Mouse (Mus musculus) MEL (cell line): ENCODE data around the gene Tppp3. TPM values are rescaled to one million over a fixed set of nuclear protein-coding genes. Genes with fewer than 3 reads are reported as not detected.

Source experiments
- DNase-seq: peaks from one replicate; pipeline ENCODE4 v3.0.0; 2011; ENCODE audit warnings: low read depth, low spot score
- H3K27ac ChIP-seq: 2 replicates; pipeline ENCODE4 v1.5.1; 2012; ENCODE audit warnings: low read depth, mild to moderate bottlenecking, control low read depth, low read length, moderate library complexity; ENCODE audit not compliant: control insufficient read depth
- H3K27me3 ChIP-seq, 2 experiments: fragments of 150-350 bp in 1 of 2; sonication (generic) in 1 of 2; 2 replicates each; pipeline ENCODE4 v1.6.1; 2012; ENCODE audit warnings: low read length in 2 of 2, mild to moderate bottlenecking in 2 of 2, improper control_type of control experiment in 1 of 2, moderate library complexity in 1 of 2; ENCODE audit not compliant: insufficient read depth in 2 of 2, control insufficient read depth in 1 of 2
- H3K36me3 ChIP-seq, 2 experiments: 2 replicates each; pipeline ENCODE4 v1.6.1; 2012 to 2014; ENCODE audit warnings: low read length in 2 of 2, improper control_type of control experiment in 1 of 2, inconsistent platforms in 1 of 2, mild to moderate bottlenecking in 1 of 2; ENCODE audit not compliant: insufficient read depth in 2 of 2, control insufficient read depth in 1 of 2
- H3K4me1 ChIP-seq, 2 experiments: fragments of 150-350 bp in 1 of 2; sonication (generic) in 1 of 2; 2 replicates each; pipeline ENCODE4 v1.6.1; 2012; ENCODE audit warnings: low read length in 2 of 2, improper control_type of control experiment in 1 of 2, mild to moderate bottlenecking in 1 of 2; ENCODE audit not compliant: insufficient read depth in 2 of 2, control insufficient read depth in 1 of 2
- H3K4me3 ChIP-seq, 2 experiments: fragments of 150-350 bp in 1 of 2; sonication (generic) in 1 of 2; 2 replicates each; pipeline ENCODE4 v1.5.1; 2012; ENCODE audit warnings: low read depth in 2 of 2, low read length in 2 of 2, mild to moderate bottlenecking in 2 of 2, moderate library complexity in 2 of 2, control low read depth in 1 of 2, improper control_type of control experiment in 1 of 2; ENCODE audit not compliant: control insufficient read depth in 1 of 2, insufficient read depth in 1 of 2
- H3K79me2 ChIP-seq: 2 replicates; pipeline ENCODE4 v1.6.1; 2012; ENCODE audit warnings: mild to moderate bottlenecking, low read length, moderate library complexity; ENCODE audit not compliant: control insufficient read depth, poor library complexity, insufficient read depth
- H3K9ac ChIP-seq: 2 replicates; pipeline ENCODE4 v1.6.1; 2012; ENCODE audit warnings: low read depth, mild to moderate bottlenecking, control low read depth, low read length, moderate library complexity; ENCODE audit not compliant: control insufficient read depth, poor library complexity, severe bottlenecking
- H3K9me3 ChIP-seq: fragments of 150-350 bp; sonication (generic); replicated peaks from 2 replicates; pipeline ENCODE4 v1.6.1; 2012; ENCODE audit warnings: mild to moderate bottlenecking, low read length, improper control_type of control experiment, moderate library complexity; ENCODE audit not compliant: insufficient read depth
- BHLHE40 ChIP-seq: IDR thresholded peaks from 2 replicates; pipeline ENCODE4 v1.6.1; 2012; ENCODE audit warnings: low read depth, mild to moderate bottlenecking, inconsistent platforms, low read length, improper control_type of control experiment, borderline replicate concordance
- CHD1 ChIP-seq: IDR thresholded peaks from 2 replicates; pipeline ENCODE4 v1.6.1; 2012; ENCODE audit warnings: low read depth, mild to moderate bottlenecking, inconsistent platforms, low read length, improper control_type of control experiment
- CHD2 ChIP-seq: IDR thresholded peaks from 2 replicates; pipeline ENCODE4 v1.6.1; 2011; ENCODE audit warnings: low read length, improper control_type of control experiment
- CTCF ChIP-seq, 3 experiments: IDR thresholded peaks in 2 of 3; conservative IDR thresholded peaks in 1 of 3; 2 replicates each; pipeline ENCODE4 v1.5.1; 2011 to 2012; ENCODE audit warnings: low read length in 3 of 3, low read depth in 2 of 3, mild to moderate bottlenecking in 2 of 3, improper control_type of control experiment in 1 of 3, inconsistent platforms in 1 of 3, mixed read lengths in 1 of 3, moderate library complexity in 1 of 3; ENCODE audit not compliant: control insufficient read depth in 1 of 3, insufficient read depth in 1 of 3, poor library complexity in 1 of 3, severe bottlenecking in 1 of 3
- ELF1 ChIP-seq: IDR thresholded peaks from 2 replicates; pipeline ENCODE4 v1.6.1; 2014; ENCODE audit warnings: low read depth, mild to moderate bottlenecking, inconsistent platforms, low read length, improper control_type of control experiment, moderate library complexity
- EP300 ChIP-seq, 2 experiments: IDR thresholded peaks; 2 replicates each; pipeline ENCODE4 v1.6.1; 2011; ENCODE audit warnings: improper control_type of control experiment in 2 of 2, low read length in 2 of 2, low read depth in 1 of 2, mild to moderate bottlenecking in 1 of 2
- ETS1 ChIP-seq: IDR thresholded peaks from 2 replicates; pipeline ENCODE4 v1.6.1; 2012; ENCODE audit warnings: low read depth, mild to moderate bottlenecking, inconsistent platforms, low read length, improper control_type of control experiment, moderate library complexity
- GABPA ChIP-seq: IDR thresholded peaks from 2 replicates; pipeline ENCODE4 v1.6.1; 2012; ENCODE audit warnings: low read depth, mild to moderate bottlenecking, inconsistent platforms, low read length, improper control_type of control experiment, moderate library complexity
- HCFC1 ChIP-seq: IDR thresholded peaks from 2 replicates; pipeline ENCODE4 v1.6.1; 2012; ENCODE audit warnings: low read depth, mild to moderate bottlenecking, inconsistent platforms, low read length, improper control_type of control experiment, moderate library complexity
- JUND ChIP-seq: IDR thresholded peaks from 2 replicates; pipeline ENCODE4 v1.6.1; 2011; ENCODE audit warnings: low read depth, mild to moderate bottlenecking, improper control_type of control experiment, low read length
- MAX ChIP-seq: IDR thresholded peaks from 2 replicates; pipeline ENCODE4 v1.6.1; 2011; ENCODE audit warnings: low read length, improper control_type of control experiment
- MEF2A ChIP-seq: IDR thresholded peaks from 2 replicates; pipeline ENCODE4 v1.6.1; 2014; ENCODE audit warnings: low read depth, mild to moderate bottlenecking, inconsistent platforms, low read length, improper control_type of control experiment; ENCODE audit not compliant: poor library complexity, insufficient replicate concordance, severe bottlenecking; ENCODE audit errors: extremely low read depth
- MXI1 ChIP-seq: IDR thresholded peaks from 2 replicates; pipeline ENCODE4 v1.6.1; 2011; ENCODE audit warnings: mild to moderate bottlenecking, low read depth, low read length, improper control_type of control experiment
- MYB ChIP-seq: IDR thresholded peaks from 2 replicates; pipeline ENCODE4 v1.6.1; 2011; ENCODE audit warnings: mild to moderate bottlenecking, low read depth, low read length, improper control_type of control experiment
- MYC ChIP-seq: IDR thresholded peaks from 2 replicates; pipeline ENCODE4 v1.6.1; 2011; ENCODE audit warnings: low read depth, mild to moderate bottlenecking, low read length, improper control_type of control experiment, moderate library complexity
- NELFE ChIP-seq: IDR thresholded peaks from 2 replicates; pipeline ENCODE4 v1.6.1; 2011; ENCODE audit warnings: low read depth, low read length, improper control_type of control experiment
- POLR2A ChIP-seq, 2 experiments: IDR thresholded peaks; 2 replicates each; pipeline ENCODE4 v1.6.1; 2011 to 2012; ENCODE audit warnings: low read length in 2 of 2, mild to moderate bottlenecking in 2 of 2, control low read depth in 1 of 2, improper control_type of control experiment in 1 of 2, low read depth in 1 of 2, moderate library complexity in 1 of 2; ENCODE audit not compliant: control insufficient read depth in 1 of 2, insufficient read depth in 1 of 2, poor library complexity in 1 of 2
- SIN3A ChIP-seq: IDR thresholded peaks from 2 replicates; pipeline ENCODE4 v1.6.1; 2012; ENCODE audit warnings: low read length, improper control_type of control experiment, inconsistent platforms
- TBP ChIP-seq: IDR thresholded peaks from 2 replicates; pipeline ENCODE4 v1.8.0; 2011; ENCODE audit warnings: low read depth, low read length, improper control_type of control experiment
- TCF12 ChIP-seq: IDR thresholded peaks from 2 replicates; pipeline ENCODE4 v1.6.1; 2014; ENCODE audit warnings: low read depth, mild to moderate bottlenecking, inconsistent platforms, low read length, improper control_type of control experiment, moderate library complexity
- USF1 ChIP-seq: IDR thresholded peaks from 2 replicates; pipeline ENCODE4 v1.6.1; 2014; ENCODE audit warnings: low read depth, mild to moderate bottlenecking, inconsistent platforms, low read length, improper control_type of control experiment, moderate library complexity
- USF2 ChIP-seq, 2 experiments: IDR thresholded peaks; 2 replicates each; pipeline ENCODE4 v1.6.1; 2011 to 2012; ENCODE audit warnings: improper control_type of control experiment in 2 of 2, low read length in 2 of 2, borderline replicate concordance in 1 of 2, inconsistent platforms in 1 of 2, low read depth in 1 of 2, mild to moderate bottlenecking in 1 of 2; ENCODE audit not compliant: insufficient read depth in 1 of 2
- ZKSCAN1 ChIP-seq: IDR thresholded peaks from 2 replicates; pipeline ENCODE4 v1.6.1; 2012; ENCODE audit warnings: low read depth, mild to moderate bottlenecking, inconsistent platforms, low read length, improper control_type of control experiment, moderate library complexity
- ZMIZ1 ChIP-seq: IDR thresholded peaks from 2 replicates; pipeline ENCODE4 v1.6.1; 2012; ENCODE audit warnings: low read depth, mild to moderate bottlenecking, inconsistent platforms, low read length, improper control_type of control experiment, moderate library complexity
- ZNF384 ChIP-seq: IDR thresholded peaks from 2 replicates; pipeline ENCODE4 v1.6.1; 2012; ENCODE audit warnings: low read depth, mild to moderate bottlenecking, inconsistent platforms, low read length, improper control_type of control experiment
- polyA plus RNA-seq, 2 experiments: library from polyadenylated mRNA; stranded (reverse) in 1 of 2; unstranded in 1 of 2; fragments of >175 nt in 1 of 2; fragments of >200 nt in 1 of 2; gene quantifications; 2 replicates each; pipeline versions ENCODE4 v1.2.1 to v1.2.4; 2012; ENCODE audit warnings: low replicate concordance in 2 of 2, low read depth in 1 of 2; ENCODE audit not compliant: insufficient read length in 2 of 2, insufficient read depth in 1 of 2, missing spikeins in 1 of 2
- total RNA-seq: library from RNA; depleted of rRNA; stranded (reverse); fragments of 300-350 nt; gene quantifications from 2 replicates; pipeline ENCODE4 v1.2.3, GENCODE M21; 2012

Gene Tppp3
- total and polyA plus RNA-seq, 3 experiments = 0.81 to 1.7 TPM; not detected in 1

GRCm38 (mm10) chr8:105499787-105500186, 28.5 kb upstream of the Tppp3 start:
- Histone ChIP-seq H3K9ac (peak overlapping the region; percentile 57), H3K79me2 (peaks cover 4% of the 10 kb centered on the region), H3K27me3 (no peaks in the 10 kb centered on the region), H3K4me3 (peak overlapping the region; percentile 59 to 89), H3K4me1 (peaks cover 4 to 14% of the 10 kb centered on the region in 2 experiments; a peak in 3 of 4 replicates), H3K36me3 (peaks cover 0 to 12% of the 10 kb centered on the region in 2 experiments; a peak in 2 of 4 replicates), H3K9me3 (no peaks in the 10 kb centered on the region), H3K27ac (peak overlapping the region; percentile 16)
- TF ChIP-seq BHLHE40 = 0 out of 2 replicates have a peak, but pooled peaks have one; percentile 8
- TF ChIP-seq USF2 (IDR thresholded peaks at IDR 0.05; ENCODE audit: borderline replicate concordance in 1 of 2, insufficient read depth in 1 of 2, low read depth in 1 of 2, low read length in 2 of 2) = no peak
- no peak for TF ChIP-seq CHD2
- peak; percentile 46 for TF ChIP-seq ZNF384
- TF ChIP-seq USF1 = no peak; the same call in 1 of the 2 replicates
- TF ChIP-seq MAX = peak; percentile 69; the same call in 1 of the 2 replicates
- TF ChIP-seq TCF12 = 0 out of 2 replicates have a peak, but pooled peaks have one; percentile 26
- TF ChIP-seq MYB = no peak
- peak; percentile 63 to 65 for TF ChIP-seq POLR2A (IDR thresholded peaks at IDR 0.05; ENCODE audit: control insufficient read depth in 1 of 2, insufficient read depth in 1 of 2, low read depth in 1 of 2, low read length in 2 of 2, poor library complexity in 1 of 2)
- peak; percentile 65; the same call in 1 of the 2 replicates for TF ChIP-seq ZMIZ1
- no peak; the same call in none of the 2 replicates for TF ChIP-seq ETS1
- TF ChIP-seq JUND = peak; percentile 42; the same call in 1 of the 2 replicates
- TF ChIP-seq MYC = peak; percentile 73
- peak; percentile 60 for TF ChIP-seq HCFC1
- no peak for TF ChIP-seq GABPA
- TF ChIP-seq MXI1 = 0 out of 2 replicates have a peak, but pooled peaks have one; percentile 58
- TF ChIP-seq SIN3A = peak; percentile 50
- TF ChIP-seq CTCF (IDR thresholded peaks at IDR 0.05 in 2 of 3, conservative IDR thresholded peaks at IDR 0.05 in 1 of 3; ENCODE audit: control insufficient read depth in 1 of 3, insufficient read depth in 1 of 3, low read depth in 2 of 3, low read length in 3 of 3, poor library complexity in 1 of 3, severe bottlenecking in 1 of 3) = peak in 2 of 3 experiments; percentile 24 to 41; a peak in 4 of 6 replicates
- TF ChIP-seq EP300 (IDR thresholded peaks at IDR 0.05; ENCODE audit: low read depth in 1 of 2, low read length in 2 of 2) = peak; percentile 8 to 27; a peak in 1 of 4 replicates
- no peak for TF ChIP-seq MEF2A
- peak; percentile 54 for TF ChIP-seq ELF1
- TF ChIP-seq CHD1 = no peak
- TF ChIP-seq ZKSCAN1 = 0 out of 2 replicates have a peak, but pooled peaks have one; percentile 58
- TF ChIP-seq TBP = peak; percentile 64
- peak; percentile 64; the same call in 1 of the 2 replicates for TF ChIP-seq NELFE
- DNase-seq = peak; percentile 76
